Mouse (Mus musculus): Measurements from ENCODE around the gene Alox5. TPM values are rescaled to one million over a fixed set of nuclear protein-coding genes. Genes with fewer than 3 reads are reported as not detected.
"Not testable (repeated sequence)": the region's sequence is repeated elsewhere in the genome, so short reads cannot be mapped to it uniquely, and the experiment has no call there.

The Alox5 gene
- polyA plus RNA-seq (2014; fragmentation: Nextera tagmentation; extraction: Ambion mirVana): 0.82 and 0.86 TPM in 2 replicates

DNA sequence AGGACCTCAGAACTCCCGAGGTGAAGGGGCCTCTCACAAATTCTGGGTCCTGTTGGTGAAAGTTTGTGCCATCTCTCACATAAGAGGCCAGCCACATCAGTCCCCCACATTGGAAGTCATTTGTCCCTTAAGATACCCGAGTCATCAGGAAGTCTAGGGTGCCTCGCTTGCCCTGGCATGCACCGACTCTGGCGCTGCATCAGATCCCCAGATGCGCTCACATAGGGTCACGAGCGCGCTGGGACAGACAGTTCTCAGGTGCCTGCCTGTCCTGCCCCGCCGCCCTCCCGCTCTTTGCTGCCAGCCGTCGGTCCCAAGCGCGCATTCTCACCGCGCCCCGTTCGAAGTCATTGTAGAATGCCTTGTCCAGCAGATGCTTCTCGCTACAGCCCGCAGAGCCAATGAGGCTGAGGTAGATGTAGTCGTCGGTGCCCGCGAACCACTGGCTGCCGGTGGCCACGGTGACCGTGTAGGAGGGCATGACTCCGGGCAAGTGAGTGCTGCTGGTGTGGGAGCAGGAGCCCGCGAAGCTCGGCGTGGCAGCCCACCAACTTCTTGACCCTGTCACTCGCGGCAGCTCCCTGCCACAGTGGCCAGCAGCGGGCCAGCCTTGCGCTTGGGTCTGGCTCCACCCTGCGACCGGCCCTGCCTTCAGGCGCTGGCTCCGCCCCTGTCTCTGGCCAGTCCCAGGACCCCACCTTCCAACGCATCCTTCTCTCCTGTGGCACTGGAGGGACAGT, at the start of gene Alox5:
TSS of gene Alox5 (minus strand) at position 635 of the 740 bp plus-strand sequence.
- ATAC-seq (ENCODE audit: low FRiP score): peak; percentile 69; the same call in 1 of the 2 replicates
- no peaks in the 10 kb centered on the region for H3K36me3 ChIP-seq (ENCODE audit: control insufficient read depth, insufficient read depth, low read length)
- 4% methylated on average over 43 of the region's 43 CpGs for WGBS

DNA sequence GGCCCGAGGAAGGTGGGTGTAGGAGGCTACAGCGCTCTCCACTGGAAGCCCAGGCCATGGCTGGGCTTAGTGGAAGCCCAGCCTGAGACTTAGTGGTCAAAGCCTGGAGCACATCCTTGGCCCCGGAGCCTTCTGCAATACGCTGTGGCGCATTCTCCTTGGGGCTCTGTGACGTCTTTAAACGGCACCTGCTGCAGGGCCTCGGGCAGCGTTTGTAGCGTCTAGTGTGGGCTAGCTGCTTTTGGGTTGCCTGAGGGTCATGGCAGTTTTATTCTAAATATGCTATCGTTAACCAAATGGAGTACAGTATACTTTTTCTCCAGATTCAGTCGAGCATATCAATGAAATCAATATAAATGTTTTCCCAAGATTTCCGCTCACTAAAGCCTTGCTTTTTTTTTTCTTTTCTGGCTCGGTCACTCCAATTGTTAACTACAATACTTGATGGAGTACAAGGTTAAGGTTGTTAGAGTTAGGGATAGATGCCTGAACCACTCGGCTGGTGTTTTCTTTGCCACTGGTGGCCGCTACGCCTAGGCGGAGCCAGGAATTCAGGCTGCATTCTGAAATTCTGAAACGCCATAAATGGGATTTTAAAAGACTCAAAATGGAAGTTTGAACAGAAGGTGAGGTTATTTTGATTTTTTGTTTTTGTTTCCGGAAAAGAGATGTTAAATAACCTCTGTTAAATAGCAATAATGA, 45.5 kb upstream of the Alox5 start, which contains the start of gene Olfr212:
TSS of gene Olfr212 (plus strand) at position 215 of the 702 bp plus-strand sequence.
- not testable (repeated sequence) for H3K4me2 ChIP-seq (replicated peaks; ENCODE audit: low read depth, low read length); H3K4me3 ChIP-seq (ENCODE audit: low read depth, low read length); H3K27ac ChIP-seq (ENCODE audit: low read depth, low read length); H3K27me3 ChIP-seq (ENCODE audit: control insufficient read depth, insufficient read depth, low read length); DNase-seq (ENCODE audit: low spot score); H3K36me3 ChIP-seq (ENCODE audit: control insufficient read depth, insufficient read depth, low read length); H3K9ac ChIP-seq (ENCODE audit: low read depth, low read length); ATAC-seq (ENCODE audit: low FRiP score); H3K4me1 ChIP-seq (replicated peaks; ENCODE audit: control insufficient read depth, insufficient read depth, low read length); H3K9me3 ChIP-seq (ENCODE audit: control insufficient read depth, low read length)
- WGBS: 92% methylated on average over 17 of the region's 20 CpGs

More for the DNA sequence above, at the start of gene Alox5:
- no peak within 1 kb of the TSS for H3K27ac ChIP-seq (ENCODE audit: low read depth, low read length)
- H3K9me3 ChIP-seq (ENCODE audit: control insufficient read depth, low read length): no peaks in the 10 kb centered on the region
- peak; percentile 48 for DNase-seq (ENCODE audit: low spot score)
- peak within 1 kb of the TSS; percentile 34 for H3K4me3 ChIP-seq (ENCODE audit: low read depth, low read length)
- H3K4me2 ChIP-seq (replicated peaks; ENCODE audit: low read depth, low read length): peak within 1 kb of the TSS; percentile 58
- peak within 1 kb of the TSS; percentile 24; the same call in 1 of the 2 replicates for H3K9ac ChIP-seq (ENCODE audit: low read depth, low read length)
- no peaks in the 10 kb centered on the region for H3K4me1 ChIP-seq (replicated peaks; ENCODE audit: control insufficient read depth, insufficient read depth, low read length)
- peaks cover 12% of the 10 kb centered on the region for H3K27me3 ChIP-seq (ENCODE audit: control insufficient read depth, insufficient read depth, low read length)

DNA sequence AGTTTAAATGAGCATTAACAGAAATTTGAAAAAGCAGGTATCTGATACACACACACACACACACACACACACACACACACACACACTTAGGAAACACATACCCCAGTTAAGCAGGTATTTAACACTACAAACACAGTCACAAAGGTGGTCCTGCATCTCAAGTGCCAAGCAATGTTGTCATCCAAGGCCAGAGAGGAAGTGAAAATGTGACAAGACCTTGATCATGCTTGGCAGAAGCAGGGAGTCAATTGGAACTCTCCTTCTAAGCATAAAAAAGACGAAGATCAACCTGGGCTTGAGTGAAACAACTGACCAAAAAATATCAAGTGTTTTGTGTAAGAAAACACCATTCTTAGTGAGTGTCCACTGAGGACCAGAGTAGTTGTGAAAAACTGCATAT, 35.0 kb upstream of the Alox5 start:
- no peak for ATAC-seq (ENCODE audit: low FRiP score)
- Histone ChIP-seq H3K4me1 (replicated peaks; ENCODE audit: control insufficient read depth, insufficient read depth, low read length) (no peaks in the 10 kb centered on the region), H3K9me3 (ENCODE audit: control insufficient read depth, low read length) (no peaks in the 10 kb centered on the region)

DNA sequence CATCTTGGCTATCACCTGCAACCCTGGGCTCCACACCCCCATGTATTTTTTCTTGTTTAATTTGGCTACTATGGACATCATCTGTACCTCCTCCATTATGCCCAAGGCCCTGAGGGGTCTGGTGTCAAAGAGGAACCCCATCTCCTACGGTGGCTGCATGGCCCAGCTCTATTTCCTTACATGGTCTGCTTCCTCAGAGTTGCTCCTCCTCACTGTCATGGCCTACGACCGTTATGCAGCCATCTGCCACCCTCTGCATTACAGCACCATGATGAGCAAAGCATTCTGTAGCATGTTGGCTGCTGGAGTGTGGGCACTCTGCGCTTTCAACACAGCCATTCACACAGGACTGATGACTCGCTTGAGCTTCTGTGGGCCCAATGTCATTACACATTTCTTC, 32.8 kb upstream of the Alox5 start:
- DNase-seq (ENCODE audit: low spot score): no peak
- Histone ChIP-seq H3K4me3 (ENCODE audit: low read depth, low read length) (no peak overlapping the region), H3K4me2 (replicated peaks; ENCODE audit: low read depth, low read length) (no peak overlapping the region), H3K27ac (ENCODE audit: low read depth, low read length) (no peak overlapping the region), H3K36me3 (ENCODE audit: control insufficient read depth, insufficient read depth, low read length) (no peaks in the 10 kb centered on the region), H3K9ac (ENCODE audit: low read depth, low read length) (no peak overlapping the region), H3K4me1 (replicated peaks; ENCODE audit: control insufficient read depth, insufficient read depth, low read length) (no peaks in the 10 kb centered on the region; the same call in 1 of the 2 replicates), H3K9me3 (ENCODE audit: control insufficient read depth, low read length) (no peaks in the 10 kb centered on the region), H3K27me3 (ENCODE audit: control insufficient read depth, insufficient read depth, low read length) (no peaks in the 10 kb centered on the region)
- no peak for ATAC-seq (ENCODE audit: low FRiP score)
- WGBS: 85% methylated on average over 5 of the region's 5 CpGs

More for the DNA sequence above, 35.0 kb upstream of the Alox5 start:
- Histone ChIP-seq H3K27ac (ENCODE audit: low read depth, low read length) (no peak overlapping the region), H3K36me3 (ENCODE audit: control insufficient read depth, insufficient read depth, low read length) (no peaks in the 10 kb centered on the region), H3K4me3 (ENCODE audit: low read depth, low read length) (no peak overlapping the region), H3K4me2 (replicated peaks; ENCODE audit: low read depth, low read length) (no peak overlapping the region), H3K27me3 (ENCODE audit: control insufficient read depth, insufficient read depth, low read length) (no peaks in the 10 kb centered on the region), H3K9ac (ENCODE audit: low read depth, low read length) (no peak overlapping the region)
- no peak for DNase-seq (ENCODE audit: low spot score)
- WGBS: 91% methylated on average over 1 of the region's 1 CpGs

DNA sequence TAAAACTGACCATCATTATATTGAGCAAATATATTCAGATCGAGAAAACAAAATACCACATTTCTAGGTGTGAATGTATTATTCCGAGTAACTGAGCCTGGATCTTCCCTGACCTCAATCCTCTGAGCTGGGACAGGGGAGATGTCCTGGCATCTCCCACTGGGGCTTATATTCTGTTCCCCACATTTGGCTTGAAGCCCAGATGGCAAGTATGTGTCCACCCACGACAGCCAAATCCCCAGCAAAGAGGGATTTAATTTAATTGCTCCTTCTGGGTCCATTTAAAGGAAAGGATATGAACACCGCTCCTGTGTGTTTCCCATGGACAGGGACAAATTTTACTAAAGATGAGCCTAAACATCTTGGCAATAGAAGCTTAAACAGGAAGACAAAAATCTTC, 27.8 kb upstream of the Alox5 start, which contains the start of gene Olfr211:
TSS of gene Olfr211 (plus strand) at position 301 of the 400 bp plus-strand sequence.
- no peak for ATAC-seq (ENCODE audit: low FRiP score)
- Histone ChIP-seq H3K27me3 (ENCODE audit: control insufficient read depth, insufficient read depth, low read length) (no peaks in the 10 kb centered on the region), H3K4me3 (ENCODE audit: low read depth, low read length) (no peak within 1 kb of the TSS), H3K4me1 (replicated peaks; ENCODE audit: control insufficient read depth, insufficient read depth, low read length) (no peaks in the 10 kb centered on the region; the same call in 1 of the 2 replicates), H3K27ac (ENCODE audit: low read depth, low read length) (no peak within 1 kb of the TSS), H3K4me2 (replicated peaks; ENCODE audit: low read depth, low read length) (no peak within 1 kb of the TSS), H3K9ac (ENCODE audit: low read depth, low read length) (no peak within 1 kb of the TSS), H3K9me3 (ENCODE audit: control insufficient read depth, low read length) (no peaks in the 10 kb centered on the region), H3K36me3 (ENCODE audit: control insufficient read depth, insufficient read depth, low read length) (no peaks in the 10 kb centered on the region)
- 80% methylated on average over 4 of the region's 4 CpGs for WGBS
- no peak for DNase-seq (ENCODE audit: low spot score)

DNA sequence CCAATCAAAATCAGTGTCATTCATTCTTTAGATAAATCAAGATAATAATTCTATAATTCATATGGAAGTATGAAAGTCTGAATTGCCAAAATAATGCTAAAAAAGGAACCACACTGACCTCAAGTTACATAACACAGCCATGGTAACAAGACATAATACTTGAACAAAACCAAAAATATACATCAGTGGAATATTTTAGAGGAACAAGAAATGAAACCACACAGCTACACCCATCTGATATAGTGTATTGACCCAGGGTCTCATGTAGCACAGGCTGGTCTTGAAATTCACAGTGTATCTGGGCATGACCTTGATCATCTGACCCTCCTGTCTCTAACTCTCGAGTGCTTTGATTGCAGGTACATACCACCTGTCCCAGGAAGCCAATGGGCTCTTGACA, 25.9 kb upstream of the Alox5 start:
- no peaks in the 10 kb centered on the region for H3K36me3 ChIP-seq (ENCODE audit: control insufficient read depth, insufficient read depth, low read length)

DNA sequence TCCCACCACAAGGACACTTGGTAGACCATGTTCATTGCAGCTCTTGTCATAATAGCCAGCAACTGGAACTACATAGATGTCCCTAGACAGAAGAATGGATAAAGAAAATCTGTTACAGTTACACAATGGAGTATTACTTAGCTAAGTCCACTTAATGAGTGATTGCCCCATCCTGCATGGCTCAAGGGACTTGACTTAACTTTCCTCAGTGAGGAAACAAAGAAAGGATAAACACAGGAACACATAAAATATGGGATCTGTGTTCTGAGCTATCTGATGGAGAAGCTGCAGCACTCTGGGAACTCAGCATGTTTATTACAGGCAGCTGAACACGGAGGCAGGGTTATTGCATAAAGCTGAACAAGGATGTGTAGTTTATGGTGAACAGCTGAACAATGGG, 24.1 kb upstream of the Alox5 start:
- ATAC-seq (ENCODE audit: low FRiP score) (no peak), DNase-seq (ENCODE audit: low spot score) (no peak)
- H3K4me2 ChIP-seq (replicated peaks; ENCODE audit: low read depth, low read length): no peak overlapping the region
- H3K4me1 ChIP-seq (replicated peaks; ENCODE audit: control insufficient read depth, insufficient read depth, low read length): no peaks in the 10 kb centered on the region; the same call in 1 of the 2 replicates
- no peaks in the 10 kb centered on the region for H3K36me3 ChIP-seq (ENCODE audit: control insufficient read depth, insufficient read depth, low read length)
- WGBS: 86% methylated on average over 1 of the region's 1 CpGs
- no peak overlapping the region for H3K27ac ChIP-seq (ENCODE audit: low read depth, low read length)
- no peaks in the 10 kb centered on the region for H3K27me3 ChIP-seq (ENCODE audit: control insufficient read depth, insufficient read depth, low read length)
- H3K9ac ChIP-seq (ENCODE audit: low read depth, low read length): no peak overlapping the region
- H3K4me3 ChIP-seq (ENCODE audit: low read depth, low read length): no peak overlapping the region
- no peaks in the 10 kb centered on the region for H3K9me3 ChIP-seq (ENCODE audit: control insufficient read depth, low read length)

More for the DNA sequence above, 25.9 kb upstream of the Alox5 start:
- H3K27me3 ChIP-seq (ENCODE audit: control insufficient read depth, insufficient read depth, low read length): no peaks in the 10 kb centered on the region
- DNase-seq (ENCODE audit: low spot score): no peak
- H3K4me1 ChIP-seq (replicated peaks; ENCODE audit: control insufficient read depth, insufficient read depth, low read length): no peaks in the 10 kb centered on the region; the same call in 1 of the 2 replicates
- 81% methylated on average over 1 of the region's 1 CpGs for WGBS
- no peak overlapping the region for H3K4me2 ChIP-seq (replicated peaks; ENCODE audit: low read depth, low read length)
- no peak overlapping the region for H3K4me3 ChIP-seq (ENCODE audit: low read depth, low read length)
- H3K9ac ChIP-seq (ENCODE audit: low read depth, low read length): no peak overlapping the region
- no peak overlapping the region for H3K27ac ChIP-seq (ENCODE audit: low read depth, low read length)
- H3K9me3 ChIP-seq (ENCODE audit: control insufficient read depth, low read length): no peaks in the 10 kb centered on the region
- ATAC-seq (ENCODE audit: low FRiP score): no peak

DNA sequence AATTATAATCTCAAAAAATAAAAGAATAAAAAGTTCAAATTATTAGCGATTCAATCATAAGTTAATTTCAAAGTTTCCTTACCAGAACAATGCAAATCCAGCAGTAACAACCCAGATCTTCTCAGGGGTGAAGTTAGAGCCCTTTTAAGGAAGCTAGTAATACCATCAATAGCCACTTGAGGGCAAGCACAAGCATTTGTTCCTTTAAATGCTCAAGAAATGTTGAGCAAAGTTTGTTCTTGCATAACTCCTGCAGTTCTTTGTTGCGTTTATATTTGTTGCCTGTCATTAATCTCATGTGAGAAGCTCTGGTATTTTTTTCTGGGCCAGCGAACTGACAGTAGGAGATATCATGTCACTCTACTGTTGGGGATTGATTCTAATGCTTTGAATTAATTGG, 7.1 kb upstream of the Alox5 start:
- Histone ChIP-seq H3K4me1 (replicated peaks; ENCODE audit: control insufficient read depth, insufficient read depth, low read length) (no peaks in the 10 kb centered on the region), H3K27me3 (ENCODE audit: control insufficient read depth, insufficient read depth, low read length) (no peaks in the 10 kb centered on the region), H3K9me3 (ENCODE audit: control insufficient read depth, low read length) (no peaks in the 10 kb centered on the region), H3K4me3 (ENCODE audit: low read depth, low read length) (no peak overlapping the region), H3K4me2 (replicated peaks; ENCODE audit: low read depth, low read length) (no peak overlapping the region), H3K36me3 (ENCODE audit: control insufficient read depth, insufficient read depth, low read length) (no peaks in the 10 kb centered on the region), H3K27ac (ENCODE audit: low read depth, low read length) (no peak overlapping the region), H3K9ac (ENCODE audit: low read depth, low read length) (no peak overlapping the region)
- DNase-seq (ENCODE audit: low spot score) (peak; percentile 10), ATAC-seq (ENCODE audit: low FRiP score) (no peak)
- 39% methylated on average over 3 of the region's 3 CpGs for WGBS

Measured in hindbrain, embryonic 11.5 days (tissue).